Mouse (Mus musculus): ENCODE measurements at regions not wholly inside any gene's neighbourhood (a gene's known extent, or its start where the extent isn't known, plus 50 kb on each side); places are given as distances from the start of the nearest gene placed in this dataset.

GRCm38 (mm10) chr15:56979353-56979752 lies 498.1 kb downstream of the Slc22a22 start:
- DNase-seq (ENCODE audit: low spot score in 2 of 2): no peak

- DNase-seq (ENCODE audit: low spot score in 2 of 2): no peak
Observed at GRCm38 (mm10) chr15:56975446-56976433, 501.7 kb downstream of the Slc22a22 start.

- no peak for DNase-seq (ENCODE audit: low spot score in 2 of 2)
Observed at GRCm38 (mm10) chr15:56970140-56970539, 507.3 kb downstream of the Slc22a22 start.

- no peak for DNase-seq (ENCODE audit: low spot score in 2 of 2)
Observed at GRCm38 (mm10) chr15:56956356-56956755, 521.1 kb downstream of the Slc22a22 start.

GRCm38 (mm10) chr15:56952176-56952575 lies 525.2 kb downstream of the Slc22a22 start:
- DNase-seq (ENCODE audit: low spot score in 2 of 2): no peak

GRCm38 (mm10) chr15:56950824-56951223 lies 526.6 kb downstream of the Slc22a22 start:
- DNase-seq (ENCODE audit: low spot score in 2 of 2): no peak

- DNase-seq (ENCODE audit: low spot score in 2 of 2): no peak
Observed at GRCm38 (mm10) chr15:56940891-56941290, 536.5 kb downstream of the Slc22a22 start.

GRCm38 (mm10) chr15:56896553-56896952 lies 580.9 kb downstream of the Slc22a22 start:
- no peak for DNase-seq (ENCODE audit: low spot score in 2 of 2)

- no peak for DNase-seq (ENCODE audit: low spot score in 2 of 2)
Observed at GRCm38 (mm10) chr15:56881501-56881900, 595.9 kb downstream of the Slc22a22 start.

- DNase-seq (ENCODE audit: low spot score in 2 of 2): no peak
Observed at GRCm38 (mm10) chr15:56865879-56866278, 611.5 kb downstream of the Slc22a22 start.

GRCm38 (mm10) chr15:56865035-56865804 lies 612.2 kb downstream of the Slc22a22 start:
- no peak for DNase-seq (ENCODE audit: low spot score in 2 of 2)

GRCm38 (mm10) chr15:56858627-56859334 lies 618.6 kb downstream of the Slc22a22 start:
- DNase-seq (ENCODE audit: low spot score in 2 of 2): no peak

- no peak for DNase-seq (ENCODE audit: low spot score in 2 of 2)
Observed at GRCm38 (mm10) chr15:56858134-56858533, 619.3 kb downstream of the Slc22a22 start.

GRCm38 (mm10) chr15:56856057-56856456 lies 621.4 kb downstream of the Slc22a22 start:
- DNase-seq (ENCODE audit: low spot score in 2 of 2): peak in 1 of 2 experiments; percentile 60

GRCm38 (mm10) chr15:56853106-56853505 lies 624.3 kb downstream of the Slc22a22 start:
- no peak for DNase-seq (ENCODE audit: low spot score in 2 of 2)

- no peak for DNase-seq (ENCODE audit: low spot score in 2 of 2)
Observed at GRCm38 (mm10) chr15:56847469-56848128, 629.8 kb downstream of the Slc22a22 start.

GRCm38 (mm10) chr15:56844574-56844973 lies 632.9 kb downstream of the Slc22a22 start:
- DNase-seq (ENCODE audit: low spot score in 2 of 2): no peak

- DNase-seq (ENCODE audit: low spot score in 2 of 2): no peak
Observed at GRCm38 (mm10) chr15:56841516-56841915, 635.9 kb downstream of the Slc22a22 start.

- no peak for DNase-seq (ENCODE audit: low spot score in 2 of 2)
Observed at GRCm38 (mm10) chr15:56837292-56837691, 640.1 kb downstream of the Slc22a22 start.

GRCm38 (mm10) chr15:56834621-56835020 lies 642.8 kb downstream of the Slc22a22 start:
- DNase-seq (ENCODE audit: low spot score in 2 of 2): no peak

- DNase-seq (ENCODE audit: low spot score in 2 of 2): no peak
Observed at GRCm38 (mm10) chr15:56832666-56833065, 644.8 kb downstream of the Slc22a22 start.

All from layer of hippocampus, adult 18-20 months (tissue).